Mouse (Mus musculus) intestine, postnatal 0 days (tissue): ENCODE results near the gene Jph2. TPM values are rescaled to one million over a fixed set of nuclear protein-coding genes. Genes with fewer than 3 reads are reported as not detected.

Experiments
- ATAC-seq: fragments of 200-750 bp; cut with Nextera tagmentation; 2 replicates; pipeline ENCODE4 v1.8.0; 2017; ENCODE audit warnings: mild to moderate bottlenecking, moderate TSS enrichment, moderate library complexity
- H3K27ac ChIP-seq: fragments of 300-500 bp; sonication (generic); 2 replicates; pipeline ENCODE4 v1.5.1; 2014; ENCODE audit warnings: mild to moderate bottlenecking, low read depth, low read length, moderate library complexity
- H3K27me3 ChIP-seq: fragments of 300-500 bp; sonication (generic); replicated peaks from 2 replicates; pipeline ENCODE4 v1.6.1; 2014; ENCODE audit warnings: low read length, mixed read lengths; ENCODE audit not compliant: control insufficient read depth, insufficient read depth
- H3K36me3 ChIP-seq: fragments of 300-500 bp; sonication (generic); 2 replicates; pipeline ENCODE4 v1.6.1; 2014; ENCODE audit warnings: mild to moderate bottlenecking, moderate library complexity; ENCODE audit not compliant: control insufficient read depth, insufficient read depth
- H3K4me1 ChIP-seq: fragments of 300-500 bp; sonication (generic); replicated peaks from 2 replicates; pipeline ENCODE4 v1.6.1; 2014; ENCODE audit warnings: antibody characterized with exemption, low read length, mixed read lengths; ENCODE audit not compliant: control insufficient read depth, insufficient read depth
- H3K4me2 ChIP-seq: fragments of 300-500 bp; sonication (generic); replicated peaks from 2 replicates; pipeline ENCODE4 v1.6.1; 2014; ENCODE audit warnings: low read depth, mild to moderate bottlenecking, moderate library complexity
- H3K4me3 ChIP-seq: fragments of 300-500 bp; sonication (generic); 2 replicates; pipeline ENCODE4 v1.5.1; 2014; ENCODE audit warnings: low read depth, low read length
- H3K9ac ChIP-seq: fragments of 300-500 bp; sonication (generic); 2 replicates; pipeline ENCODE4 v1.6.1; 2014; ENCODE audit warnings: mild to moderate bottlenecking, low read depth, low read length
- H3K9me3 ChIP-seq: fragments of 300-500 bp; sonication (generic); 2 replicates; pipeline ENCODE4 v1.6.1; 2016; ENCODE audit warnings: mixed run types; ENCODE audit not compliant: control insufficient read depth
- CTCF ChIP-seq: sonication (generic); IDR thresholded peaks from 2 replicates; pipeline ENCODE4 v1.5.1; 2016; ENCODE audit warnings: low read depth, mild to moderate bottlenecking, control low read depth, antibody characterized with exemption, moderate library complexity
- WGBS: fragments of 180-500 bp; shearing (Covaris S2); extraction: QIAGEN DNeasy Blood & Tissue Kit; methylation state at CpG from one replicate; pipeline ENCODE4 v1.1.7; 2014; 5-methylcytosine and 5-hydroxymethylcytosine counted together
- polyA plus RNA-seq: library from polyadenylated mRNA; unstranded; fragments of >200 nt; fragmentation: Nextera tagmentation; extraction: Ambion mirVana; gene quantifications from 2 replicates; pipeline ENCODE4 v1.2.1, GENCODE M21; 2015

The Jph2 gene
- 9.8 and 10.0 TPM in 2 replicates for polyA plus RNA-seq

DNA sequence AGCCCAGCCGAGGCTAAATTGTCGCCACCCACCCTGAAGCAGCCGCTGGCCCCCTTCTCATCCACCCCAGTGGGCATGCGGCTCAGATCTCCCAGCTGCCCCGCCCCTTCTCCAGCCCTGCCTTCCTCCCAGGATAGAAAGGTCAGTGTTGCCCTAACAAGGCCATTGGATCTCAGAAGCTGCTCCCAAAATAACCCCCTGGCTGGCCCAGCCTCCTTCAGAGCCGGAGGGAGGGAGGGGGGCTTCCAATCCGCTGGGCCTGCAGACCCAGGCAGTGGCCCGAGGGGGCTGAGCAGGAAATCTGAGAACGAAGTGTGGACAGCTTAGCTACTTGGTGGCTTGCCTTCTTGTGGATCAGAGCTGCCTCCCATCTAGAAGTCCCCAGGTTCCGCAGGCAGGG lies at the start of gene Jph2:
TSS of gene Jph2 (minus strand) at position 89 of the 400 bp plus-strand sequence.
- H3K27me3 ChIP-seq = no peaks in the 10 kb centered on the region
- H3K4me1 ChIP-seq = no peaks in the 10 kb centered on the region
- peak within 1 kb of the TSS; percentile 23 for H3K4me3 ChIP-seq
- no peak for TF ChIP-seq CTCF
- peak within 1 kb of the TSS; percentile 40 for H3K4me2 ChIP-seq
- H3K9me3 ChIP-seq = no peaks in the 10 kb centered on the region
- peak within 1 kb of the TSS; percentile 17; the same call in 1 of the 2 replicates for H3K9ac ChIP-seq
- H3K36me3 ChIP-seq = no peaks in the 10 kb centered on the region
- peak; percentile 45; the same call in 1 of the 2 replicates for ATAC-seq
- 14% methylated on average over 10 of the region's 10 CpGs for WGBS
- peak within 1 kb of the TSS; percentile 54 for H3K27ac ChIP-seq

GRCm38 (mm10) chr2:163447375-163447774 lies 49.6 kb upstream of the Jph2 start:
- 80% methylated on average over 12 of the region's 12 CpGs for WGBS
- Histone ChIP-seq H3K4me2 (no peak overlapping the region), H3K4me1 (no peaks in the 10 kb centered on the region), H3K4me3 (no peak overlapping the region), H3K27me3 (no peaks in the 10 kb centered on the region), H3K9me3 (no peaks in the 10 kb centered on the region), H3K9ac (no peak overlapping the region), H3K36me3 (no peaks in the 10 kb centered on the region), H3K27ac (no peak overlapping the region)
- TF ChIP-seq CTCF = no peak
- ATAC-seq = no peak

DNA sequence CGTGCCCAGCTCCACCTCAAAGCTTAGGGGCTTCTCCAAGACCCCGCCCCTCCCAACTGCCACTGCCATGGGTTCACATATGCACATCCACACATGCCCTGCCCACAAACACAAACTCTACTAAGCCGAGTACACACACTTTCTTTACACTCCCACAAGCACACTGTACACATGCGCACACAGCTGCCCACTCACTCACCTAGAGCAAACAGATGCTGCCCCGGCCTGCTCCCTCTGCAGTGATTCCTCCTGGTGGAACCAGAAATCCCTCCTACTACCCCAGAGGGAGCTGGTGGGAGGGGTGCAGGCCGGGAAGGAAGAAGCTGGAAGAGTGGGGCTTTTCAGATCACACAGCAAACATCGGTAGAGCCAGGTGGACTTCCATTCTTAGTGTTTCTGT lies 46.2 kb upstream of the Jph2 start:
- Histone ChIP-seq H3K4me1 (no peaks in the 10 kb centered on the region), H3K27me3 (peaks cover 3% of the 10 kb centered on the region), H3K4me3 (no peak overlapping the region), H3K36me3 (no peaks in the 10 kb centered on the region), H3K4me2 (no peak overlapping the region), H3K27ac (no peak overlapping the region), H3K9ac (no peak overlapping the region), H3K9me3 (no peaks in the 10 kb centered on the region)
- whole genome bisulfite sequencing = 42% methylated on average over 7 of the region's 7 CpGs
- TF ChIP-seq CTCF = no peak
- no peak for ATAC-seq

GRCm38 (mm10) chr2:163443543-163443942 lies 45.8 kb upstream of the Jph2 start:
- TF ChIP-seq CTCF = no peak

GRCm38 (mm10) chr2:163439488-163439887 lies 41.7 kb upstream of the Jph2 start:
- peaks cover 13% of the 10 kb centered on the region for H3K27me3 ChIP-seq
- H3K4me3 ChIP-seq = no peak overlapping the region
- no peaks in the 10 kb centered on the region for H3K9me3 ChIP-seq
- TF ChIP-seq CTCF = no peak
- H3K4me1 ChIP-seq = no peaks in the 10 kb centered on the region
- H3K4me2 ChIP-seq = no peak overlapping the region
- no peaks in the 10 kb centered on the region for H3K36me3 ChIP-seq
- no peak for ATAC-seq
- no peak overlapping the region for H3K27ac ChIP-seq
- WGBS = 45% methylated on average over 1 of the region's 1 CpGs
- H3K9ac ChIP-seq = no peak overlapping the region

More at GRCm38 (mm10) chr2:163443543-163443942, 45.8 kb upstream of the Jph2 start:
- peaks cover 7% of the 10 kb centered on the region for H3K27me3 ChIP-seq
- no peak overlapping the region for H3K4me3 ChIP-seq
- 56% methylated on average over 6 of the region's 6 CpGs for WGBS
- no peaks in the 10 kb centered on the region for H3K9me3 ChIP-seq
- no peak overlapping the region for H3K27ac ChIP-seq
- H3K9ac ChIP-seq = no peak overlapping the region
- no peak for ATAC-seq
- no peak overlapping the region for H3K4me2 ChIP-seq
- no peaks in the 10 kb centered on the region for H3K4me1 ChIP-seq
- H3K36me3 ChIP-seq = no peaks in the 10 kb centered on the region

- H3K9me3 ChIP-seq = no peaks in the 10 kb centered on the region
- peaks cover 13% of the 10 kb centered on the region for H3K27me3 ChIP-seq
- no peak overlapping the region for H3K9ac ChIP-seq
- no peak for ATAC-seq
- H3K4me3 ChIP-seq = peak overlapping the region; percentile 28
- H3K27ac ChIP-seq = no peak overlapping the region
- H3K4me2 ChIP-seq = peak overlapping the region; percentile 50
- TF ChIP-seq CTCF = no peak
- no peaks in the 10 kb centered on the region for H3K4me1 ChIP-seq
- H3K36me3 ChIP-seq = no peaks in the 10 kb centered on the region
- WGBS = 3% methylated on average over 30 of the region's 30 CpGs
Measured at GRCm38 (mm10) chr2:163438619-163439451, 41.0 kb upstream of the Jph2 start.
